8 mouse cellular contexts compared by ENCODE assay signal in genomic region chr5:120139224-120139623, GRCm38 (mm10). TPM values are rescaled to one million over a fixed set of nuclear protein-coding genes. Genes with fewer than 3 reads are reported as not detected.
A peak's percentile ranks its signal among the peaks of the same experiment; 100 is the strongest.
DNase-seq lines count a peak whose midpoint lies in the region; ATAC-seq lines count a peak whose summit lies in the region.
"Had no signal": no experiment of that assay in that cellular context is flagged by ENCODE, and none has a peak within 500 bp of the region (broad histone marks: within the 10 kb centered on the region; RNA-seq: fewer than 3 reads in every experiment).

No protein-coding gene starts in this region.

- no peak overlapping the region for H3K4me3 ChIP-seq in embryonic facial prominence, embryonic 14.5 days (ENCODE audit: low read depth, low read length)
- peak overlapping the region; percentile 44 for H3K4me3 ChIP-seq in liver, embryonic 12.5 days

- WGBS in embryonic facial prominence, embryonic 14.5 days: 67% methylated on average over 8 of the region's 8 CpGs
- 62% methylated on average over 8 of the region's 8 CpGs for WGBS in liver, embryonic 12.5 days (ENCODE audit: insufficient replicate concordance)

- peak; percentile 19 to 42 for DNase-seq in kidney, postnatal 36 days
- DNase-seq in kidney, adult 9 months: no peak
- DNase-seq in embryonic facial prominence, embryonic 14.5 days (ENCODE audit: low spot score): peak; percentile 41
- DNase-seq in thymus, postnatal 10 days (ENCODE audit: low spot score in 2 of 2): peak; percentile 59 to 70
- no peak for DNase-seq in cerebellum, adult 11 months
- no peak for DNase-seq in ovary, adult 18-20 months (ENCODE audit: low spot score)

- H3K4me2 ChIP-seq in embryonic facial prominence, embryonic 14.5 days (ENCODE audit: low read depth, low read length): no peak overlapping the region
- H3K4me2 ChIP-seq in liver, embryonic 12.5 days: peak overlapping the region; percentile 82

- no peaks in the 10 kb centered on the region for H3K27me3 ChIP-seq in embryonic facial prominence, embryonic 14.5 days (replicated peaks; ENCODE audit: control insufficient read depth, insufficient read depth, low read length)
- no peaks in the 10 kb centered on the region for H3K27me3 ChIP-seq in liver, embryonic 12.5 days (replicated peaks)

- H3K9ac ChIP-seq in embryonic facial prominence, embryonic 14.5 days (ENCODE audit: low read depth, low read length): no peak overlapping the region
- peak overlapping the region; percentile 69 for H3K9ac ChIP-seq in liver, embryonic 12.5 days

- H3K9me3 ChIP-seq in embryonic facial prominence, embryonic 14.5 days (ENCODE audit: control insufficient read depth, low read length): no peaks in the 10 kb centered on the region
- no peaks in the 10 kb centered on the region for H3K9me3 ChIP-seq in liver, embryonic 12.5 days (replicated peaks)

- peaks cover 39% of the 10 kb centered on the region; the same call in 1 of the 2 replicates for H3K36me3 ChIP-seq in embryonic facial prominence, embryonic 14.5 days (ENCODE audit: control insufficient read depth, insufficient read depth, low read length)
- peaks cover 66% of the 10 kb centered on the region for H3K36me3 ChIP-seq in liver, embryonic 12.5 days

- no peaks in the 10 kb centered on the region for H3K4me1 ChIP-seq in embryonic facial prominence, embryonic 14.5 days (ENCODE audit: control insufficient read depth, insufficient read depth, low read length)
- H3K4me1 ChIP-seq in liver, embryonic 12.5 days: peaks cover 59% of the 10 kb centered on the region

- H3K27ac ChIP-seq in embryonic facial prominence, embryonic 14.5 days (replicated peaks; ENCODE audit: low read depth, low read length): no peak overlapping the region
- peak overlapping the region; percentile 97 for H3K27ac ChIP-seq in liver, embryonic 12.5 days

- ATAC-seq in embryonic facial prominence, embryonic 14.5 days (ENCODE audit: low read depth): peak; percentile 7; the same call in 1 of the 2 replicates
- peak; percentile 19 for ATAC-seq in liver, embryonic 12.5 days
- ATAC-seq: forebrain, embryonic 14.5 days had no signal

RNA-seq across cellular contexts. Expression of gene Rbm19, which starts 23.0 kb away (rescaled TPM):
- polyA plus RNA-seq in embryonic facial prominence, embryonic 14.5 days (2014; fragmentation: Nextera tagmentation; extraction: Ambion mirVana): 14.4 and 18.7 TPM in 2 replicates
- polyA plus RNA-seq in liver, embryonic 12.5 days (2016; fragmentation: Nextera tagmentation; extraction: Ambion mirVana): 24.4 and 30.2 TPM in 2 replicates

Comparison
In these comparisons a context has a peak if more than half of its experiments do, and no peak if none do; other contexts are left out.
1. DNase-seq: peak in kidney, postnatal 36 days (2 of 2), embryonic facial prominence, embryonic 14.5 days (single experiment) and thymus, postnatal 10 days (2 of 2); none in kidney, adult 9 months (single experiment), cerebellum, adult 11 months (single experiment) and ovary, adult 18-20 months (single experiment).